Mouse (Mus musculus) kidney, embryonic 14.5 days (tissue): ENCODE data around the gene Pitpnc1. TPM values are rescaled to one million over a fixed set of nuclear protein-coding genes. Genes with fewer than 3 reads are reported as not detected.

ENCODE experiments used
- ATAC-seq: fragments of 200-750 bp; cut with Nextera tagmentation; 2 replicates; pipeline ENCODE4 v1.8.0; 2017; ENCODE audit warnings: moderate number of reproducible peaks, mild to moderate bottlenecking, moderate TSS enrichment, moderate library complexity; ENCODE audit not compliant: low FRiP score, low TSS enrichment
- H3K27ac ChIP-seq: fragments of 300-500 bp; sonication (generic); 2 replicates; pipeline ENCODE4 v1.5.1; 2014; ENCODE audit warnings: low read depth, mild to moderate bottlenecking, low read length, moderate library complexity, mixed read lengths
- H3K27me3 ChIP-seq: fragments of 300-500 bp; sonication (generic); 2 replicates; pipeline ENCODE4 v1.6.1; 2014; ENCODE audit warnings: mild to moderate bottlenecking, low read length; ENCODE audit not compliant: control insufficient read depth, insufficient read depth
- H3K36me3 ChIP-seq: fragments of 300-500 bp; sonication (generic); 2 replicates; pipeline ENCODE4 v1.6.1; 2014; ENCODE audit warnings: low read length, mixed read lengths; ENCODE audit not compliant: control insufficient read depth, insufficient read depth
- H3K4me1 ChIP-seq: fragments of 300-500 bp; sonication (generic); 2 replicates; pipeline ENCODE4 v1.6.1; 2014; ENCODE audit warnings: low read length, mixed read lengths; ENCODE audit not compliant: control insufficient read depth, insufficient read depth
- H3K4me2 ChIP-seq: fragments of 300-500 bp; sonication (generic); replicated peaks from 2 replicates; pipeline ENCODE4 v1.6.1; 2014; ENCODE audit warnings: low read depth, mild to moderate bottlenecking, low read length
- H3K4me3 ChIP-seq: fragments of 300-500 bp; sonication (generic); 2 replicates; pipeline ENCODE4 v1.5.1; 2014; ENCODE audit warnings: mild to moderate bottlenecking, low read length
- H3K9ac ChIP-seq: fragments of 300-500 bp; sonication (generic); 2 replicates; pipeline ENCODE4 v1.6.1; 2014; ENCODE audit warnings: low read depth, mild to moderate bottlenecking, low read length, moderate library complexity
- H3K9me3 ChIP-seq: fragments of 300-500 bp; sonication (generic); 2 replicates; pipeline ENCODE4 v1.6.1; 2016; ENCODE audit warnings: low read length; ENCODE audit not compliant: control insufficient read depth
- WGBS: fragments of 180-500 bp; shearing (Covaris S2); extraction: QIAGEN DNeasy Blood & Tissue Kit; methylation state at CpG from one replicate; pipeline ENCODE4 v1.1.7; 2014; 5-methylcytosine and 5-hydroxymethylcytosine counted together
- polyA plus RNA-seq: library from polyadenylated mRNA; unstranded; fragments of >200 nt; fragmentation: Nextera tagmentation; extraction: Ambion mirVana; gene quantifications from 2 replicates; pipeline ENCODE4 v1.2.1, GENCODE M21; 2014

Gene Pitpnc1
- polyA plus RNA-seq, 1 experiment from 2014 or later, result 19.4 TPM

DNA sequence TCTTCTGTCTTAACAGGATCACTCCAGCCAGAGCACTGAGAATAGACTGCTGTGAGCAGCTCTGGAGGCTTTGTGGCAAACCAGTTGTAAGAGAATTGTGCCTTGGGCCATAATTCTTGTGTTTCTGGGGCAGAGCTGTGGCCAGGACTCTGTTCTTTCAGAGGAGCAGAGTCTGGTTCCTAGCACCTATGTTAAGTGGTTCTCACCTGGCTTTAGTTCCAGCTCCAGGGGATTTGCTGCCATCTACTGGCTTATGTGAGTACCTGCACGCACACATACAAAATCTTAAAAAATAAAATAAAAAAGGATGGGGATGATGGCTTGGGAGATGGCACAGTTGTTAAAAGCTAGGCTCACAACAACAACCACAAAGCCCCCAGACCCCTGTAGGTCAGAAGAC, 311.5 kb downstream of the Pitpnc1 start:
- Histone ChIP-seq H3K9me3 (no peaks in the 10 kb centered on the region), H3K27me3 (no peaks in the 10 kb centered on the region), H3K36me3 (no peaks in the 10 kb centered on the region), H3K4me2 (no peak overlapping the region), H3K4me1 (no peaks in the 10 kb centered on the region), H3K4me3 (no peak overlapping the region), H3K27ac (no peak overlapping the region), H3K9ac (no peak overlapping the region)
- ATAC-seq, result no peak
- WGBS, result 46% methylated on average over 1 of the region's 1 CpGs

Other genes with a start within 250 kb of the Pitpnc1 start
- 170 and 201 TPM in 2 replicates for gene Psmd12, start 8.8 kb upstream of the Pitpnc1 start, polyA plus RNA-seq
- gene Helz, start 77.2 kb upstream of the Pitpnc1 start, polyA plus RNA-seq, result 19.0 and 29.8 TPM in 2 replicates
- 0.36 TPM in 1 of 2 replicates, not detected in the other for gene Cacng1, start 245.8 kb upstream of the Pitpnc1 start, polyA plus RNA-seq